Mouse (Mus musculus) heart, embryonic 11.5 days (tissue): Measurements from ENCODE around the gene Coq8b. TPM values are rescaled to one million over a fixed set of nuclear protein-coding genes. Genes with fewer than 3 reads are reported as not detected.
"Not testable (repeated sequence)": the region's sequence is repeated elsewhere in the genome, so short reads cannot be mapped to it uniquely, and the experiment has no call there.

ENCODE experiments used
- ATAC-seq: fragments of 200-750 bp; cut with Nextera tagmentation; replicated peaks from 2 replicates; pipeline ENCODE4 v1.8.0; 2017; ENCODE audit warnings: moderate library complexity; ENCODE audit not compliant: insufficient number of reproducible peaks, low FRiP score, low TSS enrichment
- H3K27ac ChIP-seq: fragments of 300-500 bp; sonication (generic); 2 replicates; pipeline ENCODE4 v1.5.1; 2014; ENCODE audit warnings: mild to moderate bottlenecking, low read depth, low read length
- H3K27me3 ChIP-seq: fragments of 300-500 bp; sonication (generic); 2 replicates; pipeline ENCODE4 v1.6.1; 2014; ENCODE audit warnings: mild to moderate bottlenecking, low read length, mixed read lengths; ENCODE audit not compliant: control insufficient read depth, insufficient read depth
- H3K36me3 ChIP-seq: fragments of 300-500 bp; sonication (generic); 2 replicates; pipeline ENCODE4 v1.6.1; 2014; ENCODE audit warnings: mild to moderate bottlenecking, low read length, moderate library complexity, mixed read lengths; ENCODE audit not compliant: control insufficient read depth, insufficient read depth
- H3K4me1 ChIP-seq: fragments of 300-500 bp; sonication (generic); 2 replicates; pipeline ENCODE4 v1.6.1; 2014; ENCODE audit warnings: low read length; ENCODE audit not compliant: control insufficient read depth, insufficient read depth
- H3K4me2 ChIP-seq: fragments of 300-500 bp; sonication (generic); 2 replicates; pipeline ENCODE4 v1.6.1; 2014; ENCODE audit warnings: mild to moderate bottlenecking, moderate library complexity
- H3K4me3 ChIP-seq: fragments of 300-500 bp; sonication (generic); 2 replicates; pipeline ENCODE4 v1.5.1; 2014; ENCODE audit warnings: low read depth, low read length
- H3K9ac ChIP-seq: fragments of 300-500 bp; sonication (generic); 2 replicates; pipeline ENCODE4 v1.6.1; 2014; ENCODE audit warnings: mild to moderate bottlenecking, low read depth, low read length, moderate library complexity
- H3K9me3 ChIP-seq: fragments of 300-500 bp; sonication (generic); replicated peaks from 2 replicates; pipeline ENCODE4 v1.6.1; 2016; ENCODE audit warnings: low read length; ENCODE audit not compliant: control insufficient read depth
- WGBS: fragments of 180-500 bp; shearing (Covaris S2); extraction: QIAGEN DNeasy Blood & Tissue Kit; methylation state at CpG from one replicate; pipeline ENCODE4 v1.1.7; 2014; ENCODE audit not compliant: insufficient replicate concordance; 5-methylcytosine and 5-hydroxymethylcytosine counted together
- polyA plus RNA-seq: library from polyadenylated mRNA; unstranded; fragments of >200 nt; fragmentation: Nextera tagmentation; extraction: Ambion mirVana; gene quantifications from 2 replicates; pipeline ENCODE4 v1.2.1, GENCODE M21; 2014

The Coq8b gene
- polyA plus RNA-seq, 1 experiment from 2014 or later = 9.1 TPM

GRCm38 (mm10) chr7:27235726-27236125 is 2.9 kb downstream of the Coq8b start:
- Histone ChIP-seq H3K9me3 (no peaks in the 10 kb centered on the region), H3K9ac (no peak overlapping the region), H3K4me2 (no peak overlapping the region), H3K36me3 (no peaks in the 10 kb centered on the region), H3K4me3 (no peak overlapping the region), H3K27ac (no peak overlapping the region), H3K4me1 (peaks cover 5% of the 10 kb centered on the region), H3K27me3 (no peaks in the 10 kb centered on the region)
- no peak for ATAC-seq
- 87% methylated on average over 2 of the region's 2 CpGs for WGBS

DNA sequence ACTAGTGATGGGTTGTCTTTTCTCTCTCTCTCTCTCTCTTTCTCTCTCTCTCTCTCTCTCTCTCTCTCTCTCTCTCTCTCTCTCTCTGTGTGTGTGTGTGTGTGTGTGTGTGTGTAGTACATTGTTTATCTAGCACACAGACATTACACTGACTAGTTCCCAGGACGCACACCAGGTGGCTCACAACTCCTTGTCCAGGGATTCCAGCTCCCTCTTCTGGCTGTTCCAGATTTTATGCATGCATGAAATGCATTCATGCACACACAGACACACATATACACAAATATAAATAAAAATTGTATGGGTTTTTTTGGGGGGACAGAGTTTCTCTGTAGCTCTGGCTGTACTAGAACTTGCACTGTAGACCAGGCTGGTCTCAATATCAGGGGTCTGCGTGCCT is 4.7 kb downstream of the Coq8b start:
- no peaks in the 10 kb centered on the region for H3K9me3 ChIP-seq
- no peak overlapping the region for H3K4me2 ChIP-seq
- H3K4me1 ChIP-seq = peaks cover 5% of the 10 kb centered on the region
- no peak overlapping the region for H3K4me3 ChIP-seq
- H3K27ac ChIP-seq = no peak overlapping the region
- 73% methylated on average over 2 of the region's 2 CpGs for WGBS
- H3K9ac ChIP-seq = no peak overlapping the region
- ATAC-seq = no peak
- H3K36me3 ChIP-seq = no peaks in the 10 kb centered on the region
- H3K27me3 ChIP-seq = no peaks in the 10 kb centered on the region

DNA sequence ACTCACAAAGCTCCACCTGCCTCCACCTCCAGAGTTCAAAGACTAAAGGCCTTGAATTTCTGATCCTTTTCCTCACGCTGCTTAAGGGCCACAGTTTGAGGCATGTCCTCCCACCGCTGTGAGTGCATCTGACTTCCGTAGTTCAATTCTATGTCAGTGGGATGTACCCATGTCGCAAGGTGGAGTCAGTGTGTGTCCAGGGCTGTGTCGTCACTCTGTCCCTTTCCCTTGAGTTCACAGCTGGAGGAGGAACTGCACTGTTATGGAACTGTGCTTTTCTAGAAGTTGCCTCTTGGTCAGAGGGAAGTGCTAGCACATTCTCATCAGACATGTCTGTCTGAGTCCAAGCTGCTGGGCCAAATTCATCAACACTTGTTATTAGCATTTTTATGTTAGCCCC is 5.7 kb downstream of the Coq8b start:
- H3K9ac ChIP-seq = no peak overlapping the region
- H3K36me3 ChIP-seq = peaks cover 4% of the 10 kb centered on the region; the same call in 1 of the 2 replicates
- no peak overlapping the region for H3K4me3 ChIP-seq
- H3K27me3 ChIP-seq = no peaks in the 10 kb centered on the region
- no peak for ATAC-seq
- no peak overlapping the region for H3K27ac ChIP-seq
- no peak overlapping the region for H3K4me2 ChIP-seq
- H3K9me3 ChIP-seq = no peaks in the 10 kb centered on the region
- WGBS = 83% methylated on average over 5 of the region's 5 CpGs
- H3K4me1 ChIP-seq = peaks cover 2% of the 10 kb centered on the region

DNA sequence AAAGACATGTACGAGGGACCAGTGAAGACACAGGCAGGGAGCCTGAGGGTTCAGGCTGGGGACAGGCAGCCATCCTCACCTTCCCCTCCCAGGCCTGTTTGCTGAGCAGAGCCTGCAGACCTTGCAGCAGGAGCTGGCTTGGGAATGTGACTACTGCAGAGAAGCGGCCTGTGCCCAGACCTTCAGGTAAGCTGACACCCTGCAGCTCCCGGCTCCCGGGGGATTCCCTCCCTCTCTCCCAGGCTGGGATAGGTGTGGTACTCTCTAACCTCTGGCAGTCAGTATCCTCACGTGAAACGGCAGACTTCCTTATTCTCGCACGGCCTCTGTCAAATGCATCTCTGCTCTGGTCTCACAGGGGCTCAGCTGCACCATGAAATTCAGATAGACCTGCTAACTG is 10.4 kb downstream of the Coq8b start:
- no peak overlapping the region for H3K4me2 ChIP-seq
- H3K4me3 ChIP-seq = no peak overlapping the region
- no peaks in the 10 kb centered on the region for H3K9me3 ChIP-seq
- H3K27me3 ChIP-seq = no peaks in the 10 kb centered on the region
- H3K36me3 ChIP-seq = peaks cover 4% of the 10 kb centered on the region; the same call in 1 of the 2 replicates
- ATAC-seq = no peak
- no peaks in the 10 kb centered on the region for H3K4me1 ChIP-seq
- H3K27ac ChIP-seq = no peak overlapping the region
- H3K9ac ChIP-seq = no peak overlapping the region
- 63% methylated on average over 8 of the region's 8 CpGs for WGBS

DNA sequence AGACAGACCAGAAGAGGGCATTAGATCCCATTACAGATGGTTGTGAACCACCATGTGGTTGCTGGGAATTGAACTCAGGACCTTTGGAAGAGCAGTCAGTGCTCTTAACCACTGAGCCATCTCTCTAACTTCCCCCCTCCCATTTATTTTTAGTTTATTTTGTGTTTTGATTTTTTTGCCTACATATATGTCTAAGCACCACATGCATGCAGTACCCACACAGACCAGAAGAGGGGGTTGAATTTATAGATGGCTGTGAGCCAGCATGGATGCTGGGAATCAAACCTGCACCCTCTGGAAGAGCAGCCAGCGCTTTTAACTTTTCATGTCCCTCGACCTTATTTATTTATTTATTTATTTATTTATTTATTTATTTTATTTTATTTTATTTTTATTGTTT is 11.3 kb downstream of the Coq8b start:
- not testable (repeated sequence) for H3K4me3 ChIP-seq, H3K27me3 ChIP-seq, H3K9ac ChIP-seq, H3K4me2 ChIP-seq, H3K36me3 ChIP-seq, H3K9me3 ChIP-seq, H3K4me1 ChIP-seq, ATAC-seq, H3K27ac ChIP-seq
- 79% methylated on average over 2 of the region's 2 CpGs for WGBS

DNA sequence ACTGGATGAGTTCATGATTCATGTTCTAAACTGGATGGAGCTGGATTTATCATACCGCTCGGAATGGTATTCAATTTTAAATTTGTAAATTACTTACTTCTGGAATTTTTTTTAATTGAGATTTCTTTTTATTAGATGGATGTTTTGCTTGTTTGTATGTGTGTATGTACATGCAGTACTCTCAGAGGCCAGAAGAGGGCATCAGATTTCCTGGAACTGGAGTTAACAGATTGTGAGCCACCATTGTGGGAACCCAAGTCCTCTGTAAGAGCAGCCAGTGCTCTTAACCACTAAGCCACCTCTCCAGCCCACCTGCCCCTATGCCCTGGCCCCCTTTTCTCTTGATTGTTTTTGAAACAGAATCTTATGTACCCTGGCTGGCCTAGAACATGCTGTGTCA is 16.3 kb downstream of the Coq8b start:
- Histone ChIP-seq H3K27me3 (no peaks in the 10 kb centered on the region), H3K9me3 (no peaks in the 10 kb centered on the region), H3K9ac (no peak overlapping the region), H3K27ac (no peak overlapping the region), H3K36me3 (no peaks in the 10 kb centered on the region), H3K4me3 (no peak overlapping the region), H3K4me1 (no peaks in the 10 kb centered on the region), H3K4me2 (no peak overlapping the region)
- no peak for ATAC-seq
- WGBS = 76% methylated on average over 2 of the region's 2 CpGs

DNA sequence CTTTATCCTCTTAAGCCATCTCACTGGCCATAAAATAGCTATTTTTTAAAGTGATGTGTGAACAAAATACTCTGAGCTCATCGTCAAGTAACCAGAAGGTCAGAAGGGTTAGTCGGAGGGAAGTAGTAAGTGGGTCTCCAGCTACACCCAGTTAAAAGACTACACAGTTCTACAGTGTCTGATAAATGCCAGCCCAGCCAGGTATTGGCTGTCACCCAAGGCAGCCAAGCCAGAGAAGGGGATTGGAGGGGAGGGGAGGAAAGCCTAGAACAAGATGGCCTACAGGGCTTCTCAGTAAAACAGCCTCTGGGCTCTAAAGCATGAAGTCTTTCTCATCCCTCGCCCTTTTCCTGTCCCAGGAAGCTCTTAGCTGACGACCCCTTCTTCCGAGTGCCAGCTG is 17.1 kb downstream of the Coq8b start:
- no peak overlapping the region for H3K27ac ChIP-seq
- no peak for ATAC-seq
- no peak overlapping the region for H3K4me2 ChIP-seq
- no peak overlapping the region for H3K9ac ChIP-seq
- no peaks in the 10 kb centered on the region for H3K9me3 ChIP-seq
- H3K36me3 ChIP-seq = no peaks in the 10 kb centered on the region
- no peak overlapping the region for H3K4me3 ChIP-seq
- no peaks in the 10 kb centered on the region for H3K4me1 ChIP-seq
- no peaks in the 10 kb centered on the region for H3K27me3 ChIP-seq
- 76% methylated on average over 5 of the region's 5 CpGs for WGBS

DNA sequence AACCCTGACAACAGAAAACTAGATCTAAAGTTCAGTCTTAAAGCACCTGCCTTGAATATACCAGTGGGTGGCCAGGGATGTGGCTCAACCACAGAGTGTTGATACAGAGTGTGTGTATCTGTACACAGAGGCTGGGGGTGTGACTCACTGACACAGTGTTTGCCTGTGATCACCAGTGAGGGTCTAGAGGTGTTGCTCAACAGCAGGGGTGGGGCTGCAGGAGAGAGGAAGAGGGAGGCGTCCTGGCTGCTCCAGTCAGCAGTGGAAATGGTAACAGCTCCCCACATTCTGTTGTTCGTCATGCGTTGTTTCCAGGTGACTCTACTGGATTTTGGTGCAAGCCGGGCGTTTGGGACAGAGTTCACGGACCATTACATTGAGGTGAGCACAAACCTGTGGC is 19.1 kb downstream of the Coq8b start:
- Histone ChIP-seq H3K4me1 (peaks cover 4% of the 10 kb centered on the region), H3K27me3 (no peaks in the 10 kb centered on the region), H3K9me3 (no peaks in the 10 kb centered on the region), H3K36me3 (no peaks in the 10 kb centered on the region), H3K9ac (no peak overlapping the region), H3K27ac (no peak overlapping the region), H3K4me2 (no peak overlapping the region), H3K4me3 (no peak overlapping the region)
- WGBS = 87% methylated on average over 6 of the region's 6 CpGs
- ATAC-seq = no peak

DNA sequence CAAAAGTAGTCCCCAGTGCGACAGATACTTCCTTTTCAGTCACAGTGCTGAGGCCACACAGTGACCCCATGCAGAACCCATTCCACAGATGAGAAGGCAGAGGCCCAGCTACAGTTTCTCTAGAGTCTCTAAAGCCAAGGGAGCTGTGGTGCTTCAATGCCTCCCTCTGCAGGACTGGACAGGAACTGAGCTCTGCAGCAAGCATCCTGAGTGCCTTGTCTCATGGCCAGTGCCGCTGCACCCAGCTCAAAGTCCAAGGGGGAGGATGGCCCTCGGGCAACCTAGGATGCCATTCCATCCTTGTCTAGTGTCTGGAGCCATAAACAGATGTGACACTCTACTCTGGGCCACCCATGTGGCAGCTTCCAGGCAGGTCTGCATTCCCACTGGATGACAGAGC is 22.9 kb downstream of the Coq8b start:
- Histone ChIP-seq H3K4me2 (no peak overlapping the region), H3K27me3 (no peaks in the 10 kb centered on the region), H3K9me3 (no peaks in the 10 kb centered on the region), H3K36me3 (no peaks in the 10 kb centered on the region), H3K9ac (no peak overlapping the region), H3K27ac (no peak overlapping the region), H3K4me3 (no peak overlapping the region), H3K4me1 (peaks cover 21% of the 10 kb centered on the region)
- WGBS = 48% methylated on average over 3 of the region's 3 CpGs
- ATAC-seq = no peak
